Mouse (Mus musculus): ENCODE measurements around the gene Ociad2. TPM values are rescaled to one million over a fixed set of nuclear protein-coding genes. Genes with fewer than 3 reads are reported as not detected.
A peak's percentile ranks its signal among the peaks of the same experiment; 100 is the strongest.

Gene Ociad2
- polyA plus RNA-seq, 1 experiment from 2014 or later: 5.9 TPM

- peaks cover 10% of the 10 kb centered on the region for H3K4me1 ChIP-seq (replicated peaks)
- no peaks in the 10 kb centered on the region for H3K9me3 ChIP-seq (replicated peaks)
- no peak overlapping the region for H3K4me3 ChIP-seq (replicated peaks)
- no peaks in the 10 kb centered on the region for H3K36me3 ChIP-seq (replicated peaks)
- no peak overlapping the region for H3K9ac ChIP-seq
- H3K27me3 ChIP-seq: peaks cover 27% of the 10 kb centered on the region
- no peak overlapping the region for H3K27ac ChIP-seq (replicated peaks)
- WGBS (ENCODE audit: insufficient replicate concordance): 56% methylated on average over 3 of the region's 3 CpGs
- no peak overlapping the region for H3K4me2 ChIP-seq
- ATAC-seq (ENCODE audit: insufficient read depth): no peak
Observed at GRCm38 (mm10) chr5:73369731-73370130, 28.9 kb upstream of the Ociad2 start.

- Histone ChIP-seq H3K4me3 (replicated peaks) (no peak overlapping the region), H3K27me3 (peaks cover 22% of the 10 kb centered on the region), H3K4me1 (replicated peaks) (peaks cover 17% of the 10 kb centered on the region), H3K9ac (no peak overlapping the region), H3K9me3 (replicated peaks) (no peaks in the 10 kb centered on the region), H3K4me2 (no peak overlapping the region), H3K36me3 (replicated peaks) (no peaks in the 10 kb centered on the region), H3K27ac (replicated peaks) (no peak overlapping the region)
- no peak for ATAC-seq (ENCODE audit: insufficient read depth)
- WGBS (ENCODE audit: insufficient replicate concordance): 69% methylated on average over 10 of the region's 10 CpGs
Observed at GRCm38 (mm10) chr5:73368845-73369447, 28.1 kb upstream of the Ociad2 start.

- no peak for ATAC-seq (ENCODE audit: insufficient read depth)
- Histone ChIP-seq H3K4me3 (replicated peaks) (no peak overlapping the region), H3K4me2 (no peak overlapping the region), H3K27me3 (peaks cover 21% of the 10 kb centered on the region), H3K9ac (no peak overlapping the region), H3K4me1 (replicated peaks) (peaks cover 28% of the 10 kb centered on the region), H3K27ac (replicated peaks) (no peak overlapping the region), H3K36me3 (replicated peaks) (no peaks in the 10 kb centered on the region), H3K9me3 (replicated peaks) (no peaks in the 10 kb centered on the region)
- 71% methylated on average over 4 of the region's 4 CpGs for WGBS (ENCODE audit: insufficient replicate concordance)
Observed at GRCm38 (mm10) chr5:73367906-73368305, 27.1 kb upstream of the Ociad2 start.

GRCm38 (mm10) chr5:73364107-73364864 is 23.5 kb upstream of the Ociad2 start:
- Histone ChIP-seq H3K4me2 (peak overlapping the region; percentile 47), H3K9me3 (replicated peaks) (no peaks in the 10 kb centered on the region), H3K9ac (peak overlapping the region; percentile 16; the same call in 1 of the 2 replicates), H3K27me3 (peaks cover 34% of the 10 kb centered on the region), H3K4me3 (replicated peaks) (no peak overlapping the region), H3K36me3 (replicated peaks) (no peaks in the 10 kb centered on the region), H3K27ac (replicated peaks) (peak overlapping the region; percentile 75), H3K4me1 (replicated peaks) (peaks cover 36% of the 10 kb centered on the region)
- 80% methylated on average over 2 of the region's 2 CpGs for WGBS (ENCODE audit: insufficient replicate concordance)
- ATAC-seq (ENCODE audit: insufficient read depth): peak; percentile 93

GRCm38 (mm10) chr5:73362791-73363190 is 22.0 kb upstream of the Ociad2 start:
- no peak for ATAC-seq (ENCODE audit: insufficient read depth)

GRCm38 (mm10) chr5:73362338-73362737 is 21.5 kb upstream of the Ociad2 start:
- peaks cover 41% of the 10 kb centered on the region for H3K4me1 ChIP-seq (replicated peaks)
- H3K9ac ChIP-seq: no peak overlapping the region
- H3K27me3 ChIP-seq: peaks cover 37% of the 10 kb centered on the region
- H3K36me3 ChIP-seq (replicated peaks): no peaks in the 10 kb centered on the region
- no peaks in the 10 kb centered on the region for H3K9me3 ChIP-seq (replicated peaks)
- 75% methylated on average over 7 of the region's 7 CpGs for WGBS (ENCODE audit: insufficient replicate concordance)
- H3K27ac ChIP-seq (replicated peaks): no peak overlapping the region
- H3K4me2 ChIP-seq: no peak overlapping the region
- ATAC-seq (ENCODE audit: insufficient read depth): no peak
- H3K4me3 ChIP-seq (replicated peaks): no peak overlapping the region

More at GRCm38 (mm10) chr5:73362791-73363190, 22.0 kb upstream of the Ociad2 start:
- H3K4me3 ChIP-seq (replicated peaks): no peak overlapping the region
- no peaks in the 10 kb centered on the region for H3K36me3 ChIP-seq (replicated peaks)
- WGBS (ENCODE audit: insufficient replicate concordance): 82% methylated on average over 5 of the region's 5 CpGs
- peaks cover 41% of the 10 kb centered on the region for H3K4me1 ChIP-seq (replicated peaks)
- peaks cover 39% of the 10 kb centered on the region for H3K27me3 ChIP-seq
- no peak overlapping the region for H3K4me2 ChIP-seq
- H3K27ac ChIP-seq (replicated peaks): peak overlapping the region; percentile 31; the same call in 1 of the 2 replicates
- H3K9ac ChIP-seq: no peak overlapping the region
- H3K9me3 ChIP-seq (replicated peaks): no peaks in the 10 kb centered on the region

- WGBS (ENCODE audit: insufficient replicate concordance): 34% methylated on average over 12 of the region's 12 CpGs
- no peaks in the 10 kb centered on the region for H3K36me3 ChIP-seq (replicated peaks)
- H3K4me3 ChIP-seq (replicated peaks): peak overlapping the region; percentile 11
- peaks cover 58% of the 10 kb centered on the region for H3K4me1 ChIP-seq (replicated peaks)
- peak overlapping the region; percentile 37 for H3K4me2 ChIP-seq
- H3K27me3 ChIP-seq: peaks cover 34% of the 10 kb centered on the region
- H3K27ac ChIP-seq (replicated peaks): no peak overlapping the region
- no peak for ATAC-seq (ENCODE audit: insufficient read depth)
- H3K9ac ChIP-seq: no peak overlapping the region
- no peaks in the 10 kb centered on the region for H3K9me3 ChIP-seq (replicated peaks)
Observed at GRCm38 (mm10) chr5:73360240-73360639, 19.4 kb upstream of the Ociad2 start.

GRCm38 (mm10) chr5:73359752-73360141 is 18.9 kb upstream of the Ociad2 start:
- Histone ChIP-seq H3K36me3 (replicated peaks) (no peaks in the 10 kb centered on the region), H3K4me1 (replicated peaks) (peaks cover 58% of the 10 kb centered on the region), H3K9ac (0 out of 2 replicates have a peak overlapping the region, but pooled peaks have one; percentile 2), H3K27ac (replicated peaks) (no peak overlapping the region), H3K27me3 (peaks cover 34% of the 10 kb centered on the region), H3K9me3 (replicated peaks) (no peaks in the 10 kb centered on the region), H3K4me3 (replicated peaks) (peak overlapping the region; percentile 11), H3K4me2 (peak overlapping the region; percentile 37)
- WGBS (ENCODE audit: insufficient replicate concordance): 40% methylated on average over 12 of the region's 12 CpGs
- no peak for ATAC-seq (ENCODE audit: insufficient read depth)

GRCm38 (mm10) chr5:73359134-73359751 is 18.4 kb upstream of the Ociad2 start:
- H3K4me2 ChIP-seq: peak overlapping the region; percentile 37
- H3K27me3 ChIP-seq: peaks cover 34% of the 10 kb centered on the region
- 0 out of 2 replicates have a peak overlapping the region, but pooled peaks have one; percentile 2 for H3K9ac ChIP-seq
- no peak for ATAC-seq (ENCODE audit: insufficient read depth)
- H3K4me1 ChIP-seq (replicated peaks): peaks cover 58% of the 10 kb centered on the region
- WGBS (ENCODE audit: insufficient replicate concordance): 60% methylated on average over 6 of the region's 6 CpGs
- H3K27ac ChIP-seq (replicated peaks): no peak overlapping the region
- no peak overlapping the region; the same call in 1 of the 2 replicates for H3K4me3 ChIP-seq (replicated peaks)
- no peaks in the 10 kb centered on the region for H3K9me3 ChIP-seq (replicated peaks)
- no peaks in the 10 kb centered on the region for H3K36me3 ChIP-seq (replicated peaks)

- ATAC-seq (ENCODE audit: insufficient read depth): peak; percentile 85
- H3K4me1 ChIP-seq (replicated peaks): peaks cover 61% of the 10 kb centered on the region
- H3K27me3 ChIP-seq: peaks cover 25% of the 10 kb centered on the region
- H3K36me3 ChIP-seq (replicated peaks): no peaks in the 10 kb centered on the region
- peak overlapping the region; percentile 64; the same call in 1 of the 2 replicates for H3K27ac ChIP-seq (replicated peaks)
- WGBS (ENCODE audit: insufficient replicate concordance): 17% methylated on average over 5 of the region's 5 CpGs
- H3K4me2 ChIP-seq: peak overlapping the region; percentile 21; the same call in 1 of the 2 replicates
- H3K4me3 ChIP-seq (replicated peaks): no peak overlapping the region
- no peak overlapping the region for H3K9ac ChIP-seq
- H3K9me3 ChIP-seq (replicated peaks): no peaks in the 10 kb centered on the region
Observed at GRCm38 (mm10) chr5:73355393-73355792, 14.6 kb upstream of the Ociad2 start.

GRCm38 (mm10) chr5:73353978-73354377 is 13.2 kb upstream of the Ociad2 start:
- Histone ChIP-seq H3K27me3 (peaks cover 11% of the 10 kb centered on the region; the same call in 1 of the 2 replicates), H3K9me3 (replicated peaks) (no peaks in the 10 kb centered on the region), H3K9ac (no peak overlapping the region), H3K36me3 (replicated peaks) (no peaks in the 10 kb centered on the region), H3K4me2 (peak overlapping the region; percentile 14), H3K4me1 (replicated peaks) (peaks cover 53% of the 10 kb centered on the region), H3K27ac (replicated peaks) (peak overlapping the region; percentile 64), H3K4me3 (replicated peaks) (no peak overlapping the region)
- 23% methylated on average over 3 of the region's 3 CpGs for WGBS (ENCODE audit: insufficient replicate concordance)
- peak; percentile 59 for ATAC-seq (ENCODE audit: insufficient read depth)

Measured in liver, embryonic 15.5 days (tissue).